Mouse (Mus musculus) mouse embryonic stem cell (cell line): ENCODE measurements at regions not wholly inside any gene's neighbourhood (a gene's known extent, or its start where the extent isn't known, plus 50 kb on each side); places are given as distances from the start of the nearest gene placed in this dataset.

Source experiments
- in situ Hi-C, 2 experiments: fragments of 300-500 bp; cut with MboI; formaldehyde crosslinking; loops; 1 replicate in 1 of 2; 3 replicates in 1 of 2; pipeline ENCODE4 v1.14.3; 2019 to 2020; ENCODE audit warnings: low sequenced_read_pairs in 2 of 2, low pct_unique_long_range_greater_than_20kb in 1 of 2, mixed read lengths in 1 of 2; ENCODE audit not compliant: unreplicated experiment in 1 of 2

DNA sequence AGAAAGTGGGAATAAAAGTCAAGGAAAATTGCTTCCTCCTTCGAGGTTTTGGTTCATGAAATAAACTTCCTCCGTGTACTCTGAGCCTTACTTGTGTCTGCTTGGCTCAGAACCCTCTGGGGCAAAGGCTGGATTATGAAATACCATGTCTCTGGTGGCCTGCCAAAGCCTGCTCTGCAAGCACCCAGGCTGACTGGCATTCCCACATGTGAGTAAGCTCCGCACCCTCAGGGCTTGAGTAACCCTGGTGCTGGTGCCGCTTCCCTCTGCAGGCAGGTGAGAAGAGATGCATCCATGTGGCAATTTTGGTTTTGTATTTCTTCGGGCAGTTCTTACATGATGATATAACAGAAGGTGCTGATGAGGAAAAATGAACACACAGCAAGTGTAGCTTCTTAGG lies 66.0 kb downstream of the Nr2f2 start:
- in situ Hi-C loops, result no loop called here

DNA sequence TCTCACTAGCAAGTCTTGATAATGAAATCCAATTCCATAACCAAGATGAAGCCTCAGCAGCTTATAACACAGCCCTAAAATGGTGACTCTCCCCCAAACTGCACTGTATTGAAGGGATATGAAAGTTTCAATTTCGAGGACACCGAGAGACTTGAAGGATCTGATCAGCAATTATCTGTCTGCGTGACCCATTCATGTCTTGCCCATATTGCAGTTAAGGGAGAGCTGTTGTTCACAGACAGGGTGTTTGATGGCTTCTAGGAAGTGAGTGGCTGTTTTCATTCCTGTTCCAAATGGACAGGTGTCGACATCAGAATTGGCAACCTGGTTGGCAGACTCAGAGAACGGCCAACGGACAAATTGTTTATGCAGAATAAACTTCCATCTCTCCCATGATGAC lies 75.1 kb downstream of the Nr2f2 start:
- in situ Hi-C loops, result no loop called here

DNA sequence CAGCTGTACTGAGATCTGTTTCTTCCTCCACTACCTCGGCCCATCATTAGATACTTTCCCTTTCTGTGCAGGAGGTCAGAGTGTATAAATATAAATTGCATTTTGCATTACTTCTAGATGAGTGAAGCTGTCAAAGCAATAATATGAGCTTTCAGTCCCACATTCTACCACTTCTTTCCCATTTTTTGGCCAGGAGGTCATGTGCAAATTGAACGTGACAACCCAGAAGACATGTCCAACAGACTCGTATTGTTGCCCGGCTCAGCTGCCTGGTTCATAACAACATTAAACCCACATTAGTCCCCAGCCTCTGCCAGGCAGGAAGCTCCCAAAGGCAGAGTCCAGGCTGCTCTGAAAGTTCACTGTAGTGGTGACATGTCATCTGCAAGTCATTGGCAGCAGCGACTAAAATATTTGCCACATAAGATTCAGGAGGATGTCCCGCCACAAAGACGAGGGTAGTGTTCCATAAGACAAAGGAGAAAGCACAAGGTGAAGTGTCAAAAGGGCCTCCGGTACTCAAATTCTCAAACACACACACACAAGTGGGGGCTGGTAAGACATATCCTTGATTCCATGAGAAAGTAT lies 75.7 kb downstream of the Nr2f2 start:
- in situ Hi-C loops, result no loop called here

DNA sequence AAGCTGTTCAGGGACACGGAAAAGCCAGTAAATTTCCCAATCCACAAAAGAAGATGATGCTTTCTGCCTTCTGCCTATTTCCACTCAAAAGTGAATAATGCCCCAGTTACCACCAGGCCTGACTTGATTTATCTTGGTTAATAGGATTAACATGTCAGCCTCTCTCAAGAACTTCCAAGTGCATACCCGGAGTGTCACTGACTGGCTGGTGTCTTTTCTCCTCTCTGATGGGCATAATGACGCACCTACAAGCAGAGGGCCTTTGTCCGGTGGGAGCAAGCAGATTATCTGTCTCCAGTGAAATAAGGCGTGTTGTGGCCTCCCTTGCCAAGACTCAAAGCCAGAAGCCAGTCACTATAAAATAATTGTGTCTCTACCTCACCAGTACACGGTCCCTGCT lies 76.3 kb downstream of the Nr2f2 start:
- in situ Hi-C loops, result no loop called here

DNA sequence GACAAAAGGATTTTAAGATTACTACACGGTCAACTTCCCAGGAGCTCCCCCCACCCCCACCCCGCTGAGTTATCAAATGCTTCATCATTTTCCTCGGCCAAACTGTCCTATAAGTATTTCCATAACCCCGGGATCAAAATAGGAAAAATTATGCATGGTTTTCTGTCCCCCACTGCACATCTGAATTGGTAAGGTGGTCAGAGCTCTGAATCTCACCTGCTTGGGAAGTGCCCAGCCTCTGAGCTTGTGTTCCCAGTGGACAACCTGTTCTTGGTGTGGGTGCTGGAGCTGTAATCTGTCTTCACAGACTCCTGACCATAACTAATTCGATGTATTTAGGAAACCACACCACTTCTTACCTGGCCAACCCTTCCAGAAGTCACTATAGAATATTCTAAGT lies 77.9 kb downstream of the Nr2f2 start:
- in situ Hi-C loops, result loop anchor here in 1 of 2 experiments (10.0 kb wide), 1 partner anchor 46 kb away; no protein-coding TSS in a partner anchor

DNA sequence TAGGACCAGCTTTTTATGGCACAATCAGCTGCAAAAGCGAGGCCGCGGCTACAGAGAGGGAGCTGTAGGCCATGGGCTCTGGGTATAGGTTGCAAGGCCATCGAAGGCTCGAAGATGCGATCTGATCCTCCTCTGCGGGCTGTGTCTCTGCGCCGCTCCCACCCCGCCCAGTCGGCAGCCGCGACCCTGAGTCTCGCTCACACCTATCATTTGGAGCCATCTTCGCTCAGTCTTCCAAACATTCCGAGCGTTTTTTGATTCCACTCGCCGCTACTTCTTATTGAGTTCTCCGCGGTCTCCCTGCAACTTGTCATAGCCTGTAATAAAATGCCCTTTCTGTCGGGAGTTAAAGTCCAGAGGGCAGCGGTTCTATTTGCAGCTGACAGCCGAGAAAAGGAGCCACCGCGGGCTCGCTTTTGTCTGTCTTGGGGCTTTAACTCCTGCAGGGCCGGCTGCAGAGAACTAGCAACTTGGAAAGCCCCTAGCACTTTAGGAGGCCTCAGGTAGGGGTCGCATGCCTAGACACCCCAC lies 78.6 kb downstream of the Nr2f2 start:
- in situ Hi-C loops, result loop anchor here in 1 of 2 experiments (10.0 kb wide), 1 partner anchor 47 kb away; no protein-coding TSS in a partner anchor

DNA sequence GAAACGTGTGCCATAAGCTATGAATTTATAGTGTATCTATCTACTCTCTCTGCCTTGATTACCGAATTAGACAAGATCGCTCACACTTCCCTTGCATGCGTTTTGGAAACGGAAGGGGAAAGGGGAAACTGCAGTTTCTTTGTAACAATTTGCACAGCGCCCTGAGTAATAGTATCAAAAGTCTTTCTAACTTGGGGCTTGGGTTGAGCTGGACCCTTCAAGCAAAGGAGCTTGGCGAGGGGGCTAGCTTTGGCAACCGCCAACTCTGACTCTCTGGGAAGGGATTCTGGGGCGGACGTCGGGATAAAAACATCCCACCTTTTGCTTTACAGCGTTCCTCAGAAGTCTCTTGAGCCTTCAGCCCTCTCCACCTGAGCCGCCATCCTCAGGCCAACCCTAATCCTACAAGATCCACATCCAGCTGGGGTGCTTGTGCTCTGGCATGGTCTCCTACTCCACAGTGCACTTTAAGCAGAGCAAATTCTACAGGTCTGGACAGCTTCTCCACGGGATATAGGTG lies 79.6 kb downstream of the Nr2f2 start:
- in situ Hi-C loops, result loop anchor here in 1 of 2 experiments (10.0 kb wide), 1 partner anchor 48 kb away; no protein-coding TSS in a partner anchor

DNA sequence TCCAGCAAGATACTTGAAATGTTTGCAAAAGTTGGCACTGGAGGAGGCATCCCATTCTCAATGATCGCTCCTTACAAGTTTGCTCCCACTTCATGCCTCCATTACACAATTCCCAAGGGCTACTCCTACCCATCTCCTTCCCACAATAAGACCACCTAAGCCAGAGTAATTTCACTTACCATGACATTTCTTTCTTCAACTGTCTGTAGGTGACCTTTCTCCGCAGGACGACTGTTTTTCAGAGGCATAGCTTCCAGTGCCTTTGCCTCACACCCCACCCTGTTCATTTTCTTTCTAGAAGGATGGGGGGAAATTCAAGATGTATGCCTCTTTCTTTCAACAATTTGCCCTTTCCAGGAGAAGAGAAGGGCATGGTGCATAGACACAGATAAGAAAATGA lies 81.2 kb downstream of the Nr2f2 start:
- in situ Hi-C loops, result loop anchor here in 1 of 2 experiments (10.0 kb wide), 1 partner anchor 49 kb away; no protein-coding TSS in a partner anchor

DNA sequence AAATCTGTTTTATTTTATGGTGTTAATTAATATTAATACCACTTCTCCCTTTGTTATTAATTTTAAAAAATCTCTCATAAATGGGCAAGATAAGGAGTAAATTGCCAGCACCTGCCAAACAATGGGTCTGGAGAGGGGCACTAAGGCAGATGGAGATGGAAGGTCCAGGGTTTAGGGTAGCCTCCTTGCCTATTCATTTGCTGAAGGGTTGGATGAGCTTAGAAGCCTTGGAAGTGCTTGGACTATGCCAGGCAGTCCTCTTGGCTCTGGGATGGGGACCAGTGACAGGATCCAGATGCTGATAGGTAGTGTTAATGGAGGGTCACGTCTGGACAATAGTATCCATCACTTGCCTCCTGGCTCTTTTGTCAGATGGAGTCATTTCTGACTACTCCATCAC lies 82.7 kb downstream of the Nr2f2 start:
- in situ Hi-C loops, result loop anchor here in 1 of 2 experiments (10.0 kb wide), 1 partner anchor 51 kb away; no protein-coding TSS in a partner anchor

DNA sequence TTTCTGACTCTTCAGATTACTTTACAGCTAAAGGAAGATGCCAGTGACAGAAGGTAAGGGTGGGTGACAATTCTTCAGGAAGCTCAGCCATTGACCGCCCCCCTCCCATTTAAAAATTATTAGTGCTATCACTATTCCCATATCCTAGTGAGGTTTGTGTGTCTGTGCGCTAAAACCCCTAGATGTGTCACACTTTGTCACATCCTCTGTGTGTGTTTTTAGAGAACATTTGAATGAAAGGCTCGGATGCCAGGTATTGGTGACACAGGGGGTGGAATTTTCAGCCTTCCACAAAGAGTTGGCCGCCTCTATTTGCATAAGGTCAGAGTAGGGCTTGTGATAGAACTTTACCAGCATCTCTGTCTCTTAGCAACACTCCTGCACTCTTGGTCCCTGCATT lies 83.4 kb downstream of the Nr2f2 start:
- in situ Hi-C loops, result loop anchor here in 1 of 2 experiments (10.0 kb wide), 1 partner anchor 52 kb away; no protein-coding TSS in a partner anchor

DNA sequence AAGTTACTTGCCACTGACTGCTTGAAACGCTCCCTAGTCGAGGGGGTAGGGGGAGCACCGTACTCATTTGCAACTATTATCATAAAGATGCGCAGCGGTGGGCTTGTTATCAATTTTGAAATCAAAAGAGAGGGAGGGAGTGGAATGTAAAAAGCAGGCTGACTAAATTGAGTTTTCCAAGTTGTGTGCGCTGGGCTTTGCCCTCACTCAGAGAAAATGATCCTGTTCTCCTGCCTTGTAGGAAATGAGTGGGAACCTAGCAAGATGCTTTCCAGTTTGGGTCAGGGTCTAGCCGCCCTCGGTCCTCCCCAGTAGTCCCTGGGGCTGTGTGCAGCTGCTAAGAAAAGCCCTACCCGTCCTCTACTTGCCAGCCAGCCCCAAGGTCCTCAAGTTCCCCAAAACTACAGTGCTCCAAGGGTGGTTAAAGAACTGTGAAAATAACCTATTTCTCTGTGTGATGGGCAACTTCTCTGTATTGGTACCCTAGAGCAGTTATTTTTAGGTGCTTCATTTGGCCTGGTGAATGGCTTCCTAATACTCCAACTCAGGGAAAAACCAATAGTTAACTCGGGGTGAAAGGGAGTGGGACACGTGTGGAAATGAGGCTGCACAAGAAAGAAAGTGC lies 84.5 kb downstream of the Nr2f2 start:
- in situ Hi-C loops, result loop anchor here in 1 of 2 experiments (10.0 kb wide), 1 partner anchor 53 kb away; no protein-coding TSS in a partner anchor

DNA sequence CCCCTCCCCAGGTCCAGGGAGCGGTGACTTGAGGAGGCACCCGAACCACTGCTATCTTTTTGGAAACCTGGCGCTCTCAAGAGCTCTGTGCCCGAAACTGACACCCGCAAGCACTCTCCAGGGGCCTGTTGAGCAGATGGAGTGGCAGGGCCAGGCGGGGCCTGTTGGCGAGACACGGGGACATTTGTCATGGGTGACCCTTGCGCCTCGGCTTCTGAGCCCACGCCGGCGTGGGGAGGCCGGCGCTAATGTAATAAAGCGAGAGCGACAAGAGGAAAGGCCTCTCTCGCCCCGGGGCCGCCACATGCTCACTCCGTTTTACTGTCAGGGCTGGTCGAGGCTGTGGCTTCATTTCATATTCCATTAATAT lies 85.2 kb downstream of the Nr2f2 start:
- in situ Hi-C loops, result loop anchor here in 1 of 2 experiments (10.0 kb wide), 1 partner anchor 53 kb away; no protein-coding TSS in a partner anchor

DNA sequence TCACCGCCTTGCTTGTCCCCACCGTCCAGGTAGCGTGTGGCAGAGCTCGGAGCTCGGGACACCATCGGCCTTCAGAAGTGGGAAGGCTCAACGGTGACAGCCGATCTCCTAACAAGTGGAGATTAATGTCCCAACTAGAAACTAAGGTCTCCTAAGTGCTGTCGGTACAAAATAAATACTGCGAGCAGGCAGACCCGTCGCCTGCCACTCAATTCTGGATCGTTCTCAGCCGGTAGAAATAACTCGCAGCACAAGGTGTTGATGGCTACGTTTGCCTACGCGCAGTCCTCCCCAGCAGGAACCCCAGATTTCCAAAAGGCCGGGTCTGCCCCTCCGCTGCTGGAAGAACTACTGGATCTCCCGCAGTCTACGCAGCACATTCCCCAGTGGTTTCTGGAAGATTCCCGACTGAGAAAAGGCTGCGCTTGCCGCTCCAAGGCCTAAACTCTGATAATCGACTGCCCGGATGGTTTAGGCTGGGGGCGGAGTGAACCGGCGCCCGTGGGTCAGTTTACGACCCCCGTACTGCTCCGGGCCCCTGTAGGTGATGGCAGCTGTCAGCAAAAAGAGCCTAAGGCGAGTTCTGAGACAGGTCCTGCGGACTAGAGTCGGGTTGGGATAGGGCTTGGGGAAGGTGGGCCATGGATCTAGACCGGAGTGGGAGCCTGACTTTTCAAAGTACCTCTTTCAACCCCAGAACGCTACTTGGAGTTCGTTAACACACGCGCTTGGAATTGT lies 85.7 kb downstream of the Nr2f2 start:
- in situ Hi-C loops, result loop anchor here in 1 of 2 experiments (10.0 kb wide), 1 partner anchor 54 kb away; no protein-coding TSS in a partner anchor

DNA sequence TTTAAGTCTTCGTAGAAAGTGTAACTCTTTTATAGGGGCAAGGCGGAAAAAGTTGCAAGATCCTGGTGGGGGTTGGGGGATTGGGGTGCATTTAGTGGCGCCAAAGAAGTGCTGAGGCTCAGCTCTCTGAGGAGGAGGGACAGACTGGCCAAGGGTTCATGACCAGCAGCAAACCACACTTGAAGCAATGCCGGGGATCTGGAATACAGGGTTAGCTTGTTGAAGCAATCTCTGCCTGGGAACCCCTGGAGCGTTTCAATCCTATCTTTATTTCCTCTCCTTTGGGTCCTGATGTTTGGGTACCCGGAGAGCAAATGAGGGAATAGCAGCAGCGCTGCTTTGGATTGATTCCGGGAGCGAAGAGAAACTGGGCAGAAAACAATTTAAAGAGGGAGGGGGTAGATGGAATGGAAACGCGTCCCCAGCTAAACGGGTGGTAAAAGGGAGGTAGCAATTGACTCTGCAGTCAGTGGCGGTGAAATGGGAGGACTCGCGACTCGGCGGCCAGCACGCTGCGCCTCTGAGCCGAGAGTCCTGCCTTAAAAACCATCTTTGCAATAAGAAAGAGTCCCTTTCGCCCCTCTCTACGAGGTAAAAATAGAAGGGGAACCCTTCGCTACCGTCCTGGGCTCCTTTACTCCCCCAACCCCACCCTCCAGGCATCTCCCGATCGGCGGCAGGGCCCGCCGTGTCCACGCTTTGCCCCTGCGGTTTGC lies 86.5 kb downstream of the Nr2f2 start:
- in situ Hi-C loops, result loop anchor here in 1 of 2 experiments (10.0 kb wide), 1 partner anchor 55 kb away; no protein-coding TSS in a partner anchor

DNA sequence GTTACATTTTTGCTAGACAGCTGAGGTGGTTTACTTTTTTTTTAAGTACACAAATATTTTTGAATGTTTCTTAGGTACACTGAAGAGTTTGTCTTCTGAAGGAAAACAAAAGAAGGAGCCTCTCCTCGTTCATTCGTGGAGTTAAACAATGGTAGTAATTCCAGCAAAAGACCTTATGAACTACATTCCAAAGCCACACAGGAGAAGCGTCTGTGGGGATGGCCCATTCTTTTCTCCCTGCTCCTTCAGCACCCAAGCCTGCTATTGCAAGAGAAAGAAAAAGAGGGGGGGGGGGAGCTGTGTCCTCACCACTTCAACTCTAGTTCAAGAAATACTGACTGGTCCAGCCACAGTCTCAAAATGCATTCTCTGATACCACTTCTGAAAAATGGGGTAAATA lies 87.4 kb downstream of the Nr2f2 start:
- in situ Hi-C loops, result no loop called here

DNA sequence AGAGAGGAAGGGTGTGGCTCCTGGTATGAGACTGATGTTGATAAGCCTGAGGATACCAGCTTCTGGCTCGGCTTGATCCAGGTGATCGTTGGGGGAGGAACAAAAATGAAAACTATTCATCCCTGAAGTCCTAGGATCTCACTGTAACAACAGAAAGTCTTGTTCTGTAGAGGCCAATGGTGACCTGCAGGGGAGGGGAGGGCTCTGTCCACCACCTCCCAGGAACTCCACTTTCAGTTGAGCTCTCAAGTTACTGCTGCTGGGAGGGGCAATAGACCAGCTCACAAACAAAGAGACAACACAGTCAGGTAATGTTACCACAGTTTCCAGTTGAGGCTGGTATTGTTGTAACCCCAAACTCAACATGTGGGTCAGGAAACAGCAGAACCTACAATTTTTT lies 90.5 kb downstream of the Nr2f2 start:
- in situ Hi-C loops, result no loop called here

DNA sequence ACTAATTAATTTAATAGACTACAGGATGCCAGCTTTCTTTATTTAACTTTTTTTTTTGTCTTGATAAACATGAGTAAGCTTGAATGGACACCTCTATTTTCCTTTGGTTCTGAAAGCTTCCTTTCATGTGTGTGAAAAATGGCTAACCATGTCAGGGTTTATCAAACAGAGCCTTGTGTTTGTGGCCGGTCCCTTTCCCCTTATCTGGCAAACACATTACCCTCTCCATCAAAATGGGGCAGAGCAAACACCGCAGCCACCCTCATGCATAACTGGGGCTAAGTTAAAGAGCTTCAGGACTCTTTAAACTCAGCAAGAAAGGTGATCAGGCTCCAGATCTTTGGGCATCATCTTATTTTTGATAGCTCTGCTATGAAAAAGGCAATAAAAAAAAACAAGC lies 92.2 kb downstream of the Nr2f2 start:
- in situ Hi-C loops, result no loop called here

DNA sequence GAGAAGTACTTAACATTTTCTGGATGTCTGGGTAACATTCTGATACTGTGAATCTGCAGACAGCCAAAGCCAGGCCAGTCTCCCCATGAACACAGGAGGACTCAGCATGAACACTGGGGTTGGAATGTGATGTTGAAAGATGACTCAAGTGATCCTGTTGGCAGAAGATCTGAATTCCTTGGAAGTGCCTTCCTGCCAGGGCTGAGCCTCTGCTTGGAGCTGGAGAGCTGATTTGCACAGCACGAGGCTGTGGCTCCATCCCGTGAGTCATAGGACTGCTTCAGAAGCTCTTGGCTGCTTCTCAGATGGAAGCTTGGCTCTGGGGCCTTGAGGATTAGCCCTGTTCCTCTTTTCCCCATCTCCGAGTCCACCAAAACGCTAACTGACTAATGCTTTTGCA lies 99.5 kb downstream of the Nr2f2 start:
- in situ Hi-C loops, result no loop called here
